Comparison of ENCODE assay signal across 25 mouse cellular contexts in genomic region chr10:94486179-94486578, GRCm38 (mm10).
DNase-seq lines count a peak whose midpoint lies in the region; ATAC-seq and TF ChIP-seq lines count a peak whose summit lies in the region.
"Had no signal": no experiment of that assay in that cellular context is flagged by ENCODE, and none has a peak within 500 bp of the region (broad histone marks: within the 10 kb centered on the region; RNA-seq: fewer than 3 reads in every experiment).

No protein-coding gene starts in this region.

- no peak overlapping the region for H3K9ac ChIP-seq in heart, embryonic 14.5 days (ENCODE audit: low read length)
- H3K9ac ChIP-seq in lung, embryonic 15.5 days: no peak overlapping the region
- H3K9ac ChIP-seq: embryonic facial prominence, embryonic 13.5 days; hindbrain, embryonic 14.5 days; limb, embryonic 13.5 days; liver, embryonic 13.5 days; stomach, embryonic 15.5 days had no signal

- 42% methylated on average over 2 of the region's 2 CpGs for WGBS in heart, embryonic 14.5 days
- WGBS in lung, embryonic 15.5 days: 58% methylated on average over 2 of the region's 2 CpGs

- no peaks in the 10 kb centered on the region for H3K27me3 ChIP-seq in heart, embryonic 14.5 days (ENCODE audit: control insufficient read depth, insufficient read depth, low read length)
- H3K27me3 ChIP-seq in lung, embryonic 15.5 days: no peaks in the 10 kb centered on the region
- H3K27me3 ChIP-seq: embryonic facial prominence, embryonic 13.5 days; limb, embryonic 13.5 days; liver, embryonic 13.5 days; stomach, embryonic 15.5 days had no signal

- H3K4me2 ChIP-seq in heart, embryonic 14.5 days (ENCODE audit: low read length): no peak overlapping the region
- H3K4me2 ChIP-seq in lung, embryonic 15.5 days: no peak overlapping the region
- H3K4me2 ChIP-seq: embryonic facial prominence, embryonic 13.5 days; hindbrain, embryonic 14.5 days; limb, embryonic 13.5 days; liver, embryonic 13.5 days; stomach, embryonic 15.5 days had no signal

- no peak for DNase-seq in gastrocnemius, adult 2 months
- no peak for DNase-seq in gastrocnemius, postnatal 10 days
- DNase-seq in heart, adult 8-10 months (ENCODE audit: low spot score): no peak
- DNase-seq in lung, postnatal 10 days: no peak
- DNase-seq: adrenal gland, postnatal 14 days; cerebellum, adult 8-10 months; cerebellum, postnatal 36 days; embryo, embryonic 11 days; kidney, adult 18-20 months; kidney, postnatal 4 days; liver, embryonic 13.5 days; midbrain, embryonic 14.5 days; right cerebral cortex, adult 18-20 months; right cerebral cortex, postnatal 4 days; thymus, adult 18-20 months; thymus, postnatal 36 days had no signal

- no peak overlapping the region for H3K4me3 ChIP-seq in gastrocnemius, adult 2 months
- no peak overlapping the region for H3K4me3 ChIP-seq in heart, embryonic 14.5 days (ENCODE audit: control insufficient read depth in 1 of 2, insufficient read depth in 1 of 2, low read depth in 1 of 2, low read length in 2 of 2)
- H3K4me3 ChIP-seq in lung, embryonic 15.5 days: no peak overlapping the region
- H3K4me3 ChIP-seq: embryonic facial prominence, embryonic 13.5 days; limb, embryonic 13.5 days; liver, embryonic 13.5 days; stomach, embryonic 15.5 days had no signal

- no peaks in the 10 kb centered on the region for H3K36me3 ChIP-seq in heart, embryonic 14.5 days (ENCODE audit: control insufficient read depth, insufficient read depth, low read length)
- no peaks in the 10 kb centered on the region for H3K36me3 ChIP-seq in lung, embryonic 15.5 days
- H3K36me3 ChIP-seq: embryonic facial prominence, embryonic 13.5 days; limb, embryonic 13.5 days; liver, embryonic 13.5 days; stomach, embryonic 15.5 days had no signal

- no peak for ATAC-seq in heart, embryonic 14.5 days (ENCODE audit: insufficient number of reproducible peaks, insufficient read depth, low FRiP score, low read depth)
- ATAC-seq in lung, embryonic 15.5 days (ENCODE audit: borderline replicate concordance, extremely low read depth, low FRiP score, low TSS enrichment): peak; percentile 74; the same call in 1 of the 2 replicates
- no peak for ATAC-seq in CD4-positive, CD25-positive, alpha-beta regulatory T cell, adult 4 months
- ATAC-seq: forebrain, embryonic 14.5 days; inflammation-experienced regulatory T-cells, adult 6 months had no signal

- H3K9me3 ChIP-seq in heart, embryonic 14.5 days (ENCODE audit: control insufficient read depth, low read length): peaks cover 7% of the 10 kb centered on the region
- no peaks in the 10 kb centered on the region for H3K9me3 ChIP-seq in lung, embryonic 15.5 days
- H3K9me3 ChIP-seq: stomach, embryonic 15.5 days had no signal

- H3K4me1 ChIP-seq in heart, embryonic 14.5 days (ENCODE audit: control insufficient read depth in 2 of 2, insufficient read depth in 2 of 2, low read length in 2 of 2): peaks cover 2 to 11% of the 10 kb centered on the region in 2 experiments; a peak in 3 of 4 replicates
- H3K4me1 ChIP-seq in lung, embryonic 15.5 days: peaks cover 5% of the 10 kb centered on the region; the same call in 1 of the 2 replicates
- H3K4me1 ChIP-seq: liver, embryonic 13.5 days; stomach, embryonic 15.5 days had no signal

- TF ChIP-seq CTCF in gastrocnemius, adult 2 months (IDR thresholded peaks at IDR 0.05): no peak

- intact Hi-C loops in gastrocnemius, adult 2 months (cut with DNase I): no loop called here

- H3K27ac ChIP-seq in gastrocnemius, adult 2 months: peak overlapping the region; percentile 61
- H3K27ac ChIP-seq in heart, embryonic 14.5 days (replicated peaks in 1 of 2; ENCODE audit: control insufficient read depth in 1 of 2, insufficient read depth in 1 of 2, low read depth in 2 of 2, low read length in 2 of 2): peak overlapping the region; percentile 50 to 53
- H3K27ac ChIP-seq in lung, embryonic 15.5 days: peak overlapping the region; percentile 79
- H3K27ac ChIP-seq: embryonic facial prominence, embryonic 13.5 days; hindbrain, embryonic 14.5 days; limb, embryonic 13.5 days; liver, embryonic 13.5 days; stomach, embryonic 15.5 days had no signal
